Mouse (Mus musculus): ENCODE results near the gene Ppp1ca. TPM values are rescaled to one million over a fixed set of nuclear protein-coding genes. Genes with fewer than 3 reads are reported as not detected.
A peak's percentile ranks its signal among the peaks of the same experiment; 100 is the strongest.

Gene Ppp1ca
- polyA plus RNA-seq (2012; rRNA removed), result 385 and 421 TPM in 2 replicates

GRCm38 (mm10) chr19:4191528-4192250 is at the start of gene Ppp1ca:
TSS of gene Ppp1ca (plus strand) at chr19:4192065.
- TF ChIP-seq CTCF (IDR thresholded peaks at IDR 0.05; ENCODE audit: extremely low read depth, insufficient read depth, low read length), result peak; percentile 43
- peak; percentile 70 for TF ChIP-seq POLR2A (IDR thresholded peaks at IDR 0.05; ENCODE audit: extremely low read depth, insufficient read depth, low read length)
- peaks cover 7% of the 10 kb centered on the region; the same call in 1 of the 2 replicates for H3K4me1 ChIP-seq (ENCODE audit: control insufficient read depth, insufficient read depth, low read length)
- peak within 1 kb of the TSS; percentile 93 for H3K27ac ChIP-seq (ENCODE audit: insufficient read depth, low read length)
- H3K4me3 ChIP-seq (ENCODE audit: insufficient read depth, low read length), result peak within 1 kb of the TSS; percentile 97

DNA sequence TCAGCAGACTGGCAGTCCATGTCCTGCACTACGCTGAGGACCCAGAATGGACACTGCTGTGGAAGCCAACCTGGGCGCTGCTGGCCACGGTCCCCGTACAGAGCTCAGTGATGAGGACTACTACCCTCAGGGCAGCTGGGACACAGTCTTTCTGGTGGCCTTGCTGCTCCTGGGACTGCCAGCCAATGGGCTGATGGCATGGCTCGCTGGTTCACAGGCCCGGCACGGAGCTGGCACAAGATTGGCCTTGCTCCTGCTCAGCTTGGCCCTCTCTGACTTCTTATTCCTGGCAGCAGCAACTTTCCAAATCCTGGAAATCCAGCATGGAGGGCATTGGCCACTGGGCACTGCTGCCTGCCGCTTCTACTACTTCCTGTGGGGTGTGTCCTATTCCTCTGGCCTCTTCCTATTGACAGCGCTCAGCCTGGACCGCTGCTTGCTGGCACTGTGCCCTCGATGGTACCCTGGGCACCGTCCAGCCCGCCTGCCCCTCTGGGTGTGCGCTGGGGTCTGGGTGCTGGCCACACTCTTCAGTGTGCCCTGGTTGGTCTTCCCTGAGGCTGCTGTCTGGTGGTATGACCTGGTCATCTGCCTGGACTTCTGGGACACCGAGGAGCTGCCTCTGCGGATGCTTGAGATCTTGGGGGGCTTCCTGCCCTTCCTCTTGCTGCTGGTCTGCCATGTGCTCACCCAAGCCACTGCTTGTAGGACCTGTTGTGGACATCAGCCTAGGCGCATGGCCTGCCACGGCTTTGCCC is 49.3 kb upstream of the Ppp1ca start:
- H3K4me3 ChIP-seq (ENCODE audit: insufficient read depth, low read length), result no peak overlapping the region
- H3K4me1 ChIP-seq (ENCODE audit: control insufficient read depth, insufficient read depth, low read length), result peaks cover 4% of the 10 kb centered on the region; the same call in 1 of the 2 replicates
- no peak overlapping the region for H3K27ac ChIP-seq (ENCODE audit: insufficient read depth, low read length)
- TF ChIP-seq POLR2A (IDR thresholded peaks at IDR 0.05; ENCODE audit: extremely low read depth, insufficient read depth, low read length), result no peak
- TF ChIP-seq CTCF (IDR thresholded peaks at IDR 0.05; ENCODE audit: extremely low read depth, insufficient read depth, low read length), result no peak

DNA sequence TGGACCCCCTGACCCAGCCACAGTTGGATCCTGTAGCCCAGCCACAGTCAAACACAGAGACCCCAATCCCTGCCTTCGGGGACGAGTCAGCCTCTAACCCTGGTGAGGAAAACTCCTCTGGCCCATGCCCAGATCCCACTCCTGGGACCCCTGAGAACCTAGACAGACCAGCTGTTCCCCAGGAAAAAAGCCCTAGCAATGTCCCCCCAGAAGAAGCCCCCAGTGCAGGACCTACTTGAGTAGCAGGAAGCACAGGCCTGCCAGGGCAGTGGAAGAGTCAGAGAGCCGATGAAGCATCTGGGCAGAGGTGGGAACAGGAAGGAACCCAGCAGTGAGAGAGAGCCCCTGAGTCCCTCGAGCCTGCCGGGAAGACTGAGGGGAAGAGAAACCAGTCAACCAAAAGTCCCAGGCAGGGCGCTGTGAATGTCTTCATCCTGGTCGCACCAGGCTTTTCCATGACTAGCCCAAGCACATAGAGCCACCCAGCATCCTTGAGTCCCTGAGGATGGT is 48.1 kb upstream of the Ppp1ca start, which contains the start of gene Cabp4:
Gene Cabp4, minus strand, starts transcription at position 275 of the 510 bp plus-strand sequence.
- no peak for TF ChIP-seq POLR2A (IDR thresholded peaks at IDR 0.05; ENCODE audit: extremely low read depth, insufficient read depth, low read length)
- no peak for TF ChIP-seq CTCF (IDR thresholded peaks at IDR 0.05; ENCODE audit: extremely low read depth, insufficient read depth, low read length)
- Histone ChIP-seq H3K27ac (ENCODE audit: insufficient read depth, low read length) (no peak within 1 kb of the TSS), H3K4me1 (ENCODE audit: control insufficient read depth, insufficient read depth, low read length) (peaks cover 7% of the 10 kb centered on the region), H3K4me3 (ENCODE audit: insufficient read depth, low read length) (no peak within 1 kb of the TSS)

- H3K27ac ChIP-seq (ENCODE audit: insufficient read depth, low read length), result no peak overlapping the region
- TF ChIP-seq POLR2A (IDR thresholded peaks at IDR 0.05; ENCODE audit: extremely low read depth, insufficient read depth, low read length) (no peak), CTCF (IDR thresholded peaks at IDR 0.05; ENCODE audit: extremely low read depth, insufficient read depth, low read length) (no peak)
Measured at GRCm38 (mm10) chr19:4144550-4145498, 47.0 kb upstream of the Ppp1ca start.

DNA sequence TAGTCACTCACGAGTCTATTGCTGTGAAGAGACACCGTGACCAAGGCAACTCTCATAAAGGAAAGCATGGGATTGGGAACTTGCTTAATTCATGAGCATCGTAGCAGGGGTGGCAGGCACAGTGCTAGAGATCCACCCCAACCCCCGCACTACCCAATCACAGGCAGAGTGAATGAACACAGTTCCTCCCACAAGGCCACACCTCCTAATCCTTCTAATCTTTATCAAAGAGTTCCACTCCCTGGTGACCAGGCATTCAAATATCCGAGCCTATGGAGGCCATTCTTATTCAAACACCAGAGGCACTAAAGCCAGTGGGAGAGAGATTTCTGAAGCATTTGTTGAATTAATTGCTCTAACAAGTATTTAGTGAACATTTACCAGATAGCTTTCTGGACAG is 45.9 kb upstream of the Ppp1ca start:
- Histone ChIP-seq H3K27ac (ENCODE audit: insufficient read depth, low read length) (no peak overlapping the region), H3K4me3 (ENCODE audit: insufficient read depth, low read length) (no peak overlapping the region), H3K4me1 (ENCODE audit: control insufficient read depth, insufficient read depth, low read length) (peaks cover 7% of the 10 kb centered on the region)
- TF ChIP-seq POLR2A (IDR thresholded peaks at IDR 0.05; ENCODE audit: extremely low read depth, insufficient read depth, low read length) (no peak), CTCF (IDR thresholded peaks at IDR 0.05; ENCODE audit: extremely low read depth, insufficient read depth, low read length) (no peak)

More at GRCm38 (mm10) chr19:4144550-4145498, 47.0 kb upstream of the Ppp1ca start:
- Histone ChIP-seq H3K4me3 (ENCODE audit: insufficient read depth, low read length) (no peak overlapping the region), H3K4me1 (ENCODE audit: control insufficient read depth, insufficient read depth, low read length) (peaks cover 7% of the 10 kb centered on the region)

GRCm38 (mm10) chr19:4146366-4147021 is 45.4 kb upstream of the Ppp1ca start:
- H3K4me3 ChIP-seq (ENCODE audit: insufficient read depth, low read length), result no peak overlapping the region

GRCm38 (mm10) chr19:4147022-4147405 is 44.9 kb upstream of the Ppp1ca start:
- H3K4me1 ChIP-seq (ENCODE audit: control insufficient read depth, insufficient read depth, low read length), result peaks cover 7% of the 10 kb centered on the region
- TF ChIP-seq CTCF (IDR thresholded peaks at IDR 0.05; ENCODE audit: extremely low read depth, insufficient read depth, low read length) (no peak), POLR2A (IDR thresholded peaks at IDR 0.05; ENCODE audit: extremely low read depth, insufficient read depth, low read length) (no peak)
- H3K4me3 ChIP-seq (ENCODE audit: insufficient read depth, low read length), result no peak overlapping the region
- peak overlapping the region; percentile 10; the same call in 1 of the 2 replicates for H3K27ac ChIP-seq (ENCODE audit: insufficient read depth, low read length)

More at GRCm38 (mm10) chr19:4146366-4147021, 45.4 kb upstream of the Ppp1ca start:
- Histone ChIP-seq H3K4me1 (ENCODE audit: control insufficient read depth, insufficient read depth, low read length) (peaks cover 7% of the 10 kb centered on the region), H3K27ac (ENCODE audit: insufficient read depth, low read length) (no peak overlapping the region)
- TF ChIP-seq CTCF (IDR thresholded peaks at IDR 0.05; ENCODE audit: extremely low read depth, insufficient read depth, low read length) (no peak), POLR2A (IDR thresholded peaks at IDR 0.05; ENCODE audit: extremely low read depth, insufficient read depth, low read length) (no peak)

DNA sequence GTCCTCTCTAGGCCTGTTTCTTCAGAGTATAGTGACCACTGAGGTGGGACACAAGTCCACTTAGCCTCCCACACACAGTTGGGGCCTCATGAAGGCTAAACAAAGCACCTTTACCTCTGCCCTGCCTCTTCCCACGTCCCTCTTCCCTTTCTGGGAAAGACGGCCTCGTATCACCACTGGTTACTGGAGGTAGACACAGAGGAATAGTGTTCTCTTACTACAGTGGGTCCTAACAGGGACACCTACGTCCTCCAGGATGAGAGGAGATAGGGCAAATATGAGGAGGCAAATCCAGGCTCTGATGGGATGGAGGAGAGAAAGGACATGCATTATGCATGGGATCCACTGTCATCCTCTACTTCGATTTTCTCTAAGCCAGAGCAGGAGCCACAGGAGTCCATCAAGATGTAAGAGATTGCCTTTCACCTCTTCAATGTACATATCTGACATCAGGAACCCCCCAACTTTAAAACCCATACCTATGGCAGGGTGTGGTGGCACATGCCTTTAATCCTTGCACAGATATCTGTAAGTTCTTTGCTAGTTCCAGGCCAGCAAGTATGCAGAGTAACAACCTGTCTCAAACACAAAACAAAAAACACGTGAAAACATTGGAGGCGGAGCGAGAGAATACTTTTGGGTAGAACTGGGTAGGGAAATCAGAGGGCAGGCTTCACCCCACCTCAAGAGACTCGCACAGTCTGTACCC is 43.9 kb upstream of the Ppp1ca start:
- TF ChIP-seq CTCF (IDR thresholded peaks at IDR 0.05; ENCODE audit: extremely low read depth, insufficient read depth, low read length) (no peak), POLR2A (IDR thresholded peaks at IDR 0.05; ENCODE audit: extremely low read depth, insufficient read depth, low read length) (no peak)
- H3K4me1 ChIP-seq (ENCODE audit: control insufficient read depth, insufficient read depth, low read length), result peaks cover 7% of the 10 kb centered on the region

More for the DNA sequence above, 43.9 kb upstream of the Ppp1ca start:
- Histone ChIP-seq H3K4me3 (ENCODE audit: insufficient read depth, low read length) (peak overlapping the region; percentile 83), H3K27ac (ENCODE audit: insufficient read depth, low read length) (0 out of 2 replicates have a peak overlapping the region, but pooled peaks have one; percentile 44)
